Comparison of ENCODE assay signal across 8 mouse cellular contexts in the genomic region with DNA sequence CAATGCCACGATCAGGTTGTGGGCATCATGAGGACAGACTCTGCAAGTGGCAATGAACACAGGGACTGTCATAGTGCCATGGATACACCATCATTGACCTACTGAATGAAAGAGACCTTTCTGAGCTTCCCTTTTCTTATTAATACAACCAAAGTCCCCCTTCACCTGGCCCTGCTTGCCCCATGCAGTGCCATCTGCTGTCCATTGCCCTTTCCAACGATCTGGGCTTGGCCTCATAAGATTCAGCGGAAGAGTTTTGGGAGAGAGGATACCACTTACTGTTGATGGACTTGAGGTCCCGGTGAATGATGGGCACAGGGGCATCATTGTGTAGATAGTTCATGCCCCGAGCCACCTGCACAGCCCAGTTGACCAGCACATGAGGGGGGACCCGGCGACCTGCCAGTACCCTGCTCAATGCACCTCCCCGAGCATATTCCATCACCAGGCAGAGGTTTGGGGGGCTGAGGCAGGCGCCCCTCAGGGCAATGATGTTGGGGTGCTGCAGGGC. TPM values are rescaled to one million over a fixed set of nuclear protein-coding genes. Genes with fewer than 3 reads are reported as not detected.
DNase-seq lines count a peak whose midpoint lies in the region; ATAC-seq lines count a peak whose summit lies in the region.

No protein-coding gene starts in this region.

- H3K36me3 ChIP-seq in lung, embryonic 15.5 days, result peaks cover 9% of the 10 kb centered on the region
- peaks cover 17% of the 10 kb centered on the region for H3K36me3 ChIP-seq in embryonic facial prominence, embryonic 15.5 days
- peaks cover 30% of the 10 kb centered on the region for H3K36me3 ChIP-seq in limb, embryonic 10.5 days
- H3K36me3 ChIP-seq in neural tube, embryonic 15.5 days, result peaks cover 14% of the 10 kb centered on the region

- intact Hi-C loops in gastrocnemius, postnatal 14 days (cut with DNase I; ENCODE audit: low total_unique reads), result no loop called here

- no peaks in the 10 kb centered on the region for H3K9me3 ChIP-seq in lung, embryonic 15.5 days
- no peaks in the 10 kb centered on the region for H3K9me3 ChIP-seq in embryonic facial prominence, embryonic 15.5 days (replicated peaks)
- no peaks in the 10 kb centered on the region for H3K9me3 ChIP-seq in limb, embryonic 10.5 days (replicated peaks)
- H3K9me3 ChIP-seq in neural tube, embryonic 15.5 days (replicated peaks), result no peaks in the 10 kb centered on the region

- WGBS in lung, embryonic 15.5 days, result 45% methylated on average over 9 of the region's 9 CpGs
- 50% methylated on average over 8 of the region's 9 CpGs for WGBS in embryonic facial prominence, embryonic 15.5 days
- WGBS in limb, embryonic 10.5 days, result 67% methylated on average over 9 of the region's 9 CpGs
- WGBS in neural tube, embryonic 15.5 days, result 60% methylated on average over 9 of the region's 9 CpGs

- no peak overlapping the region for H3K27ac ChIP-seq in lung, embryonic 15.5 days
- no peak overlapping the region for H3K27ac ChIP-seq in embryonic facial prominence, embryonic 15.5 days (replicated peaks)
- H3K27ac ChIP-seq in limb, embryonic 10.5 days, result 0 out of 2 replicates have a peak overlapping the region, but pooled peaks have one; percentile 92
- H3K27ac ChIP-seq in neural tube, embryonic 15.5 days (replicated peaks), result no peak overlapping the region

- H3K9ac ChIP-seq in lung, embryonic 15.5 days, result peak overlapping the region; percentile 83
- peak overlapping the region; percentile 83 for H3K9ac ChIP-seq in embryonic facial prominence, embryonic 15.5 days
- peak overlapping the region; percentile 82 for H3K9ac ChIP-seq in neural tube, embryonic 15.5 days (replicated peaks)

- H3K27me3 ChIP-seq in lung, embryonic 15.5 days, result no peaks in the 10 kb centered on the region
- H3K27me3 ChIP-seq in embryonic facial prominence, embryonic 15.5 days, result no peaks in the 10 kb centered on the region
- no peaks in the 10 kb centered on the region for H3K27me3 ChIP-seq in limb, embryonic 10.5 days (ENCODE audit: low read depth, poor library complexity, severe bottlenecking)
- no peaks in the 10 kb centered on the region for H3K27me3 ChIP-seq in neural tube, embryonic 15.5 days (replicated peaks)

- H3K4me1 ChIP-seq in lung, embryonic 15.5 days, result peaks cover 22% of the 10 kb centered on the region
- peaks cover 26% of the 10 kb centered on the region for H3K4me1 ChIP-seq in embryonic facial prominence, embryonic 15.5 days
- H3K4me1 ChIP-seq in limb, embryonic 10.5 days, result peaks cover 27% of the 10 kb centered on the region
- peaks cover 53% of the 10 kb centered on the region for H3K4me1 ChIP-seq in neural tube, embryonic 15.5 days

- peak overlapping the region; percentile 96 for H3K4me3 ChIP-seq in lung, embryonic 15.5 days
- H3K4me3 ChIP-seq in embryonic facial prominence, embryonic 15.5 days (replicated peaks), result peak overlapping the region; percentile 85
- H3K4me3 ChIP-seq in limb, embryonic 10.5 days, result peak overlapping the region; percentile 91
- H3K4me3 ChIP-seq in neural tube, embryonic 15.5 days (replicated peaks), result peak overlapping the region; percentile 80

- ATAC-seq in lung, embryonic 15.5 days (ENCODE audit: borderline replicate concordance, extremely low read depth, low FRiP score, low TSS enrichment), result no peak
- ATAC-seq in embryonic facial prominence, embryonic 15.5 days (ENCODE audit: insufficient number of reproducible peaks, low FRiP score, low TSS enrichment, low read depth), result no peak
- ATAC-seq in neural tube, embryonic 15.5 days (ENCODE audit: low FRiP score), result peak; percentile 2; the same call in 1 of the 2 replicates

- DNase-seq in lung, postnatal 36 days, result no peak
- peak; percentile 38 for DNase-seq in limb, embryonic 10.5 days (ENCODE audit: low spot score)
- DNase-seq in spleen, postnatal 4 days (ENCODE audit: low spot score in 2 of 2), result no peak
- DNase-seq in spleen, adult 18-20 months, result no peak
- no peak for DNase-seq in gastrocnemius, postnatal 14 days

- H3K4me2 ChIP-seq in lung, embryonic 15.5 days, result peak overlapping the region; percentile 98
- H3K4me2 ChIP-seq in embryonic facial prominence, embryonic 15.5 days (replicated peaks), result peak overlapping the region; percentile 99
- H3K4me2 ChIP-seq in neural tube, embryonic 15.5 days, result peak overlapping the region; percentile 89

RNA-seq across cellular contexts. Expression of a gene that starts 1.3 kb away (rescaled TPM):
- polyA plus RNA-seq in lung, embryonic 15.5 days (2015; fragmentation: Nextera tagmentation; extraction: Ambion mirVana), result 6.9 and 7.6 TPM in 2 replicates
- 10.1 and 11.3 TPM in 2 replicates for polyA plus RNA-seq in embryonic facial prominence, embryonic 15.5 days (2015; fragmentation: Nextera tagmentation; extraction: Ambion mirVana)
- 9.2 and 12.3 TPM in 2 replicates for polyA plus RNA-seq in limb, embryonic 10.5 days (2016; fragmentation: Nextera tagmentation; extraction: Ambion mirVana)
- 15.3 and 21.0 TPM in 2 replicates for polyA plus RNA-seq in neural tube, embryonic 15.5 days (2015; fragmentation: Nextera tagmentation; extraction: Ambion mirVana)
- total RNA-seq in gastrocnemius, postnatal 14 days (2021), result 10 to 100 TPM; 15.9 to 16.6 TPM

RNA-seq across cellular contexts. Expression of a gene that starts 16.0 kb away (rescaled TPM):
- 4.0 and 4.3 TPM in 2 replicates for polyA plus RNA-seq in lung, embryonic 15.5 days (2015; fragmentation: Nextera tagmentation; extraction: Ambion mirVana)
- polyA plus RNA-seq in embryonic facial prominence, embryonic 15.5 days (2015; fragmentation: Nextera tagmentation; extraction: Ambion mirVana), result 3.6 and 4.9 TPM in 2 replicates
- polyA plus RNA-seq in limb, embryonic 10.5 days (2016; fragmentation: Nextera tagmentation; extraction: Ambion mirVana), result 2.5 and 3.3 TPM in 2 replicates
- polyA plus RNA-seq in neural tube, embryonic 15.5 days (2015; fragmentation: Nextera tagmentation; extraction: Ambion mirVana), result 10.1 and 10.7 TPM in 2 replicates
- 1 to 10 TPM in 1 of 2 experiments, under 1 TPM in 1; 0.84 to 1.2 TPM for total RNA-seq in gastrocnemius, postnatal 14 days (2021)

RNA-seq across cellular contexts. Expression of a gene that starts 19.4 kb away (rescaled TPM):
- polyA plus RNA-seq in lung, embryonic 15.5 days (2015; fragmentation: Nextera tagmentation; extraction: Ambion mirVana), result 0.09 and 0.60 TPM in 2 replicates
- 0.60 and 1.3 TPM in 2 replicates for polyA plus RNA-seq in embryonic facial prominence, embryonic 15.5 days (2015; fragmentation: Nextera tagmentation; extraction: Ambion mirVana)
- 0.23 TPM in 1 of 2 replicates, not detected in the other for polyA plus RNA-seq in limb, embryonic 10.5 days (2016; fragmentation: Nextera tagmentation; extraction: Ambion mirVana)
- 78.0 and 99.5 TPM in 2 replicates for polyA plus RNA-seq in neural tube, embryonic 15.5 days (2015; fragmentation: Nextera tagmentation; extraction: Ambion mirVana)
- total RNA-seq in gastrocnemius, postnatal 14 days (2021), result not detected

RNA-seq across cellular contexts. Expression of a gene that starts 58.1 kb away (rescaled TPM):
- 33.8 and 38.9 TPM in 2 replicates for polyA plus RNA-seq in lung, embryonic 15.5 days (2015; fragmentation: Nextera tagmentation; extraction: Ambion mirVana)
- 37.7 and 38.2 TPM in 2 replicates for polyA plus RNA-seq in embryonic facial prominence, embryonic 15.5 days (2015; fragmentation: Nextera tagmentation; extraction: Ambion mirVana)
- polyA plus RNA-seq in limb, embryonic 10.5 days (2016; fragmentation: Nextera tagmentation; extraction: Ambion mirVana), result 38.2 and 49.5 TPM in 2 replicates
- polyA plus RNA-seq in neural tube, embryonic 15.5 days (2015; fragmentation: Nextera tagmentation; extraction: Ambion mirVana), result 81.5 and 89.4 TPM in 2 replicates
- 1 to 10 TPM; 5.6 to 6.2 TPM for total RNA-seq in gastrocnemius, postnatal 14 days (2021)

Comparison
In these comparisons a context has a peak if more than half of its experiments do, and no peak if none do; other contexts are left out.
1. RNA of a gene that starts 19.4 kb away (polyA plus RNA-seq): 78.0 to 99.5 TPM in neural tube, embryonic 15.5 days; 0.60 to 1.3 TPM in embryonic facial prominence, embryonic 15.5 days, 0.09 to 0.60 TPM in lung, embryonic 15.5 days and 0.23 TPM in limb, embryonic 10.5 days; every median in the first group is over 10 times any median in the second.
2. Peak in every context shown above with its lines, with median percentiles within 50 percentile points of each other: H3K4me2 ChIP-seq, H3K4me3 ChIP-seq and H3K9ac ChIP-seq.